9 mouse cellular contexts compared by ENCODE assay signal in the genomic region with DNA sequence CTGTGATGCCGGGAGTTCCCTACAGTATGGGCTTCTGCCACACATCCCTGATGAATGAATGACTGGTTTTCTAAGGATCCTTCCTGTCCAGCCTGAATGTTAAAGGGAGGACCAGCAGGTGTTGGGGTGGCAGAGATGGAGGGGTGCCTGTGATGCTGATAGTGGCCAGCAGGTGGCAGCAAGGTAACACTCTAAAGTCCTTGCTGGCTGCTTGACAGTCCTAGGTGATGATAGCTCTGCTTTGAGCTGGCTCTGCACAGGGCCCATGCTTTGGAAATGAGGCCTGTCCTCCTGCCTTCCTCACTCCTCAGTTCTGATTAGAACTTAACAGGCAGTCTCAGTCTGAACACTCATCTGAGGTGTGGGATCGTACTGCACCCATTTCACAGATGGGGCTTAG. TPM values are rescaled to one million over a fixed set of nuclear protein-coding genes. Genes with fewer than 3 reads are reported as not detected.
A peak's percentile ranks its signal among the peaks of the same experiment; 100 is the strongest.
DNase-seq lines count a peak whose midpoint lies in the region; ATAC-seq and TF ChIP-seq lines count a peak whose summit lies in the region.
"Had no signal": no experiment of that assay in that cellular context is flagged by ENCODE, and none has a peak within 500 bp of the region (broad histone marks: within the 10 kb centered on the region; RNA-seq: fewer than 3 reads in every experiment).

No protein-coding gene starts in this region.

- peak; percentile 55 for ATAC-seq in heart, postnatal 0 days (ENCODE audit: insufficient read depth, low read depth)

- no peak for TF ChIP-seq EP300 in heart, postnatal 0 days (IDR thresholded peaks at IDR 0.05; ENCODE audit: low read depth)

- no peak overlapping the region for H3K27ac ChIP-seq in ES-E14 (ENCODE audit: insufficient read depth, low read depth, low read length, poor library complexity, severe bottlenecking)
- H3K27ac ChIP-seq in heart, postnatal 0 days (ENCODE audit: low read depth) = no peak overlapping the region
- no peak overlapping the region for H3K27ac ChIP-seq in thymus, adult 2 months (ENCODE audit: control insufficient read depth, insufficient read depth, low read length)

- WGBS in heart, postnatal 0 days = 20% methylated on average over 2 of the region's 2 CpGs
- 38% methylated on average over 2 of the region's 2 CpGs for WGBS in lung, adult 2 months
- 44% methylated on average over 2 of the region's 2 CpGs for WGBS in thymus, adult 2 months

- H3K36me3 ChIP-seq in ES-E14 (ENCODE audit: control insufficient read depth, insufficient read depth, low read length, poor library complexity, severe bottlenecking) = no peaks in the 10 kb centered on the region
- H3K36me3 ChIP-seq in heart, postnatal 0 days (replicated peaks; ENCODE audit: control insufficient read depth, insufficient read depth, low read length) = no peaks in the 10 kb centered on the region
- H3K36me3 ChIP-seq in thymus, adult 2 months (ENCODE audit: control insufficient read depth, insufficient read depth, low read length) = no peaks in the 10 kb centered on the region

- peaks cover 69% of the 10 kb centered on the region for H3K27me3 ChIP-seq in heart, postnatal 0 days (ENCODE audit: control insufficient read depth, insufficient read depth, low read length)
- peaks cover 5% of the 10 kb centered on the region; the same call in 1 of the 2 replicates for H3K27me3 ChIP-seq in thymus, adult 2 months (ENCODE audit: control insufficient read depth, insufficient read depth, low read length)

- H3K9ac ChIP-seq in ES-E14 (ENCODE audit: insufficient read depth, low read depth, low read length, poor library complexity, severe bottlenecking) = no peak overlapping the region
- no peak overlapping the region for H3K9ac ChIP-seq in heart, postnatal 0 days (replicated peaks; ENCODE audit: low read depth, low read length)

- no peaks in the 10 kb centered on the region for H3K9me3 ChIP-seq in ES-E14 (ENCODE audit: control insufficient read depth, insufficient read depth, low read depth, low read length)
- no peaks in the 10 kb centered on the region for H3K9me3 ChIP-seq in heart, postnatal 0 days (replicated peaks; ENCODE audit: control insufficient read depth, low read length)

- TF ChIP-seq POLR2A in brain, embryonic 14.5 days (IDR thresholded peaks at IDR 0.05; ENCODE audit: borderline replicate concordance, extremely low read depth, insufficient read depth, insufficient read length, poor library complexity, severe bottlenecking) = no peak
- no peak for TF ChIP-seq POLR2A in lung, adult 2 months (IDR thresholded peaks at IDR 0.05; ENCODE audit: borderline replicate concordance, extremely low read depth, low read depth, low read length)
- TF ChIP-seq POLR2A in thymus, adult 2 months (IDR thresholded peaks at IDR 0.05; ENCODE audit: control insufficient read depth, extremely low read depth, insufficient read depth, low read length, poor library complexity) = no peak

- in situ Hi-C loops in ES-E14 (cut with MboI; ENCODE audit: low sequenced_read_pairs in 2 of 2, unreplicated experiment in 2 of 2) = loop anchor here (5.0 to 10.0 kb wide), 4 partner anchors 197 to 287 kb away; a partner anchor contains a TSS

- no peak overlapping the region for H3K4me3 ChIP-seq in ES-E14 (ENCODE audit: insufficient read depth in 1 of 2, low read depth in 1 of 2, low read length in 2 of 2, poor library complexity in 1 of 2, severe bottlenecking in 1 of 2)
- H3K4me3 ChIP-seq in heart, postnatal 0 days (ENCODE audit: low read depth, low read length) = no peak overlapping the region
- H3K4me3 ChIP-seq in lung, adult 2 months (replicated peaks; ENCODE audit: extremely low read depth, low read depth, low read length) = no peak overlapping the region
- H3K4me3 ChIP-seq in thymus, adult 2 months (ENCODE audit: control insufficient read depth, insufficient read depth, low read length) = no peak overlapping the region

- H3K4me2 ChIP-seq in heart, postnatal 0 days (ENCODE audit: low read depth, low read length) = no peak overlapping the region

- peak; percentile 97 for TF ChIP-seq CTCF in brain, embryonic 14.5 days (IDR thresholded peaks at IDR 0.05; ENCODE audit: borderline replicate concordance, extremely low read depth, insufficient read depth, insufficient read length)
- peak; percentile 93 for TF ChIP-seq CTCF in heart, postnatal 0 days (IDR thresholded peaks at IDR 0.05; ENCODE audit: low read depth)
- TF ChIP-seq CTCF in lung, adult 2 months (IDR thresholded peaks at IDR 0.05; ENCODE audit: insufficient read depth, low read length) = peak; percentile 99
- peak; percentile 89 for TF ChIP-seq CTCF in thymus, adult 2 months (IDR thresholded peaks at IDR 0.05; ENCODE audit: borderline replicate concordance, control insufficient read depth, extremely low read depth, insufficient read depth, low read length, poor library complexity)

- H3K4me1 ChIP-seq in ES-E14 (ENCODE audit: control insufficient read depth in 2 of 2, insufficient read depth in 2 of 2, low read length in 2 of 2, poor library complexity in 1 of 2) = peaks cover 0 to 16% of the 10 kb centered on the region in 2 experiments; a peak in 1 of 4 replicates
- H3K4me1 ChIP-seq in heart, postnatal 0 days (ENCODE audit: control insufficient read depth, insufficient read depth) = no peaks in the 10 kb centered on the region
- no peaks in the 10 kb centered on the region for H3K4me1 ChIP-seq in lung, adult 2 months (ENCODE audit: control insufficient read depth, insufficient read depth, low read length)
- no peaks in the 10 kb centered on the region for H3K4me1 ChIP-seq in thymus, adult 2 months (replicated peaks; ENCODE audit: control insufficient read depth, insufficient read depth, low read length)

- DNase-seq in ES-E14 (ENCODE audit: low read depth, low spot score) = peak; percentile 64
- peak; percentile 87 for DNase-seq in brain, embryonic 14.5 days (ENCODE audit: low read depth)
- DNase-seq in fibroblast of lung, adult 2 months (ENCODE audit: low read depth) = peak; percentile 25
- peak; percentile 59 for DNase-seq in heart, postnatal 0 days (ENCODE audit: low spot score)
- DNase-seq in kidney, postnatal 25 days = peak; percentile 81 to 85
- peak; percentile 75 for DNase-seq in lung, adult 2 months
- DNase-seq in ovary, postnatal 14 days (ENCODE audit: low spot score) = peak; percentile 80
- DNase-seq in thymus, adult 2 months = peak; percentile 72

TF ChIP-seq in ES-E14, 5 proteins besides CTCF, POLR2A, EP300 and RAD21:
- no peak for TF ChIP-seq MAFK (IDR thresholded peaks at IDR 0.05; ENCODE audit: insufficient read depth, low read depth, low read length)
- TF ChIP-seq ZNF384 (IDR thresholded peaks at IDR 0.05; ENCODE audit: low read depth, low read length) = no peak
- TF ChIP-seq HCFC1 (IDR thresholded peaks at IDR 0.05; ENCODE audit: borderline replicate concordance, insufficient read depth, low read length) = no peak
- TF ChIP-seq CHD2 (IDR thresholded peaks at IDR 0.05; ENCODE audit: low read depth, low read length) = no peak
- TF ChIP-seq ZC3H11A (IDR thresholded peaks at IDR 0.05; ENCODE audit: borderline replicate concordance, low read depth, low read length) = peak; percentile 94

RNA-seq across cellular contexts. Expression of a gene that starts 15.6 kb away (rescaled TPM):
- not detected in 2 replicates for total RNA-seq in ES-E14 (2012; rRNA removed)
- not detected in 2 replicates for polyA plus RNA-seq in brain, embryonic 14.5 days (2012; rRNA removed)
- not detected in 2 replicates for total RNA-seq in heart, postnatal 0 days (2014; rRNA removed; ENCODE audit: low replicate concordance)
- not detected in 2 replicates for polyA plus RNA-seq in heart, postnatal 0 days (2015; fragmentation: Nextera tagmentation; extraction: Ambion mirVana)
- not detected in 2 replicates for polyA plus RNA-seq in lung, adult 2 months (2012; rRNA removed)
- polyA plus RNA-seq in thymus, adult 2 months (2012; rRNA removed) = not detected in 2 replicates
- polyA plus RNA-seq: heart, embryonic 14.5 days had no signal

RNA-seq across cellular contexts. Expression of a gene that starts 19.5 kb away (rescaled TPM):
- 5.7 and 8.8 TPM in 2 replicates for total RNA-seq in ES-E14 (2012; rRNA removed)
- 8.4 and 8.7 TPM in 2 replicates for polyA plus RNA-seq in brain, embryonic 14.5 days (2012; rRNA removed)
- total RNA-seq in heart, postnatal 0 days (2014; rRNA removed; ENCODE audit: low replicate concordance) = 12.1 and 12.9 TPM in 2 replicates
- polyA plus RNA-seq in heart, postnatal 0 days (2015; fragmentation: Nextera tagmentation; extraction: Ambion mirVana) = 5.1 and 6.7 TPM in 2 replicates
- polyA plus RNA-seq in lung, adult 2 months (2012; rRNA removed) = 36.2 and 51.7 TPM in 2 replicates
- 44.5 and 52.1 TPM in 2 replicates for polyA plus RNA-seq in thymus, adult 2 months (2012; rRNA removed)

RNA-seq across cellular contexts. Expression of a gene that starts 40.3 kb away (rescaled TPM):
- 26.0 and 31.5 TPM in 2 replicates for total RNA-seq in ES-E14 (2012; rRNA removed)
- 128 and 143 TPM in 2 replicates for polyA plus RNA-seq in brain, embryonic 14.5 days (2012; rRNA removed)
- total RNA-seq in heart, postnatal 0 days (2014; rRNA removed; ENCODE audit: low replicate concordance) = 20.0 and 30.7 TPM in 2 replicates
- polyA plus RNA-seq in heart, postnatal 0 days (2015; fragmentation: Nextera tagmentation; extraction: Ambion mirVana) = 20.6 and 20.8 TPM in 2 replicates
- polyA plus RNA-seq in lung, adult 2 months (2012; rRNA removed) = 27.7 and 29.1 TPM in 2 replicates
- 72.3 and 73.7 TPM in 2 replicates for polyA plus RNA-seq in thymus, adult 2 months (2012; rRNA removed)

Comparison
In these comparisons a context has a peak if more than half of its experiments do, and no peak if none do; other contexts are left out.
1. DNase-seq: peak in every context shown above with its lines; median percentile 87 in brain, embryonic 14.5 days; 83 in kidney, postnatal 25 days; 80 in ovary, postnatal 14 days; 75 in lung, adult 2 months; 72 in thymus, adult 2 months; 64 in ES-E14; 59 in heart, postnatal 0 days; 25 in fibroblast of lung, adult 2 months.